Mouse (Mus musculus): Measurements from ENCODE around the gene Osbpl10.
"Not testable (repeated sequence)": the region's sequence is repeated elsewhere in the genome, so short reads cannot be mapped to it uniquely, and the experiment has no call there.

Osbpl10 gene

DNA sequence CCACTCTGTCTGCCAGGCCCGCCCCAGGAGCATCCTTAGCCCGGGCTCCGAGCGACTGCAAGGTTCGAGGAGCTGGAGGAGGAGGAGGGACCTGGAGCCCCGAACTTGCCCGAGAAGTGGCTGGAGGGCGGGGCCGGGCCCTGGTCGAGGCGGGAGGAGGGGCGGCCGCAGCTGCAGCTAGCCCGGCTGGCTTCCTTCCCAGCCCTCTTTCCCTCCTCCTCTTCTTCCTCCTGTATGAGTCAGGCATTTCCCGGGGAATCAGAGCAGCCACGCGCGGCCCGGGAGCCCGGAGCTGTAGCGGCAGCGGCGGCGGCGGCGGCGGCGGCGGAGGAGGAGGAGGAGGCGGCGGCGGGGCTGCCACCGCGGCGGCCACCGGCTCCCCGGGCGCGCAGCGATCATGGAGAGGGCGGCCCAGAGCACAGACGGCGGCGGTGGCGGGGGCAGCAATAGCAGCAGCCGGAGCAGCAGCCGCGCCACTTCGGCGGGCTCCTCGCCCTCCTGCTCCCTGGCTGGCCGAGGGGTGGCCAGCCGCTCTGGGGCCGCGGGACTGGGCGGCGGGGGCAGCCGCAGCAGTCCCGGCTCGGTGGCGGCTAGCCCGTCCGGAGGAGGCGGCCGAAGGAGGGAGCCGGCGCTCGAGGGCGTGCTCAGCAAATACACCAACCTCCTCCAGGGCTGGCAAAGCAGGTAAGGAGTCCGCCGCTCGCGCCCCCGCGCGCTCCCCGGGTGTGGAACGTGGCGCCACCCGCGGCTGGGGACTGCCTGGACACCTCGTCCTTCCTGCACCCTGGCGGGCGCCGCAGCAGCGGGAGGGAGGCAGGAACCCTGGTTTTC is at the start of gene Osbpl10:
Gene Osbpl10 (plus strand): TSS at position 289 of the 831 bp plus-strand sequence.
- DNase-seq (ENCODE audit: low spot score in 2 of 2), result peak; percentile 73 to 84

DNA sequence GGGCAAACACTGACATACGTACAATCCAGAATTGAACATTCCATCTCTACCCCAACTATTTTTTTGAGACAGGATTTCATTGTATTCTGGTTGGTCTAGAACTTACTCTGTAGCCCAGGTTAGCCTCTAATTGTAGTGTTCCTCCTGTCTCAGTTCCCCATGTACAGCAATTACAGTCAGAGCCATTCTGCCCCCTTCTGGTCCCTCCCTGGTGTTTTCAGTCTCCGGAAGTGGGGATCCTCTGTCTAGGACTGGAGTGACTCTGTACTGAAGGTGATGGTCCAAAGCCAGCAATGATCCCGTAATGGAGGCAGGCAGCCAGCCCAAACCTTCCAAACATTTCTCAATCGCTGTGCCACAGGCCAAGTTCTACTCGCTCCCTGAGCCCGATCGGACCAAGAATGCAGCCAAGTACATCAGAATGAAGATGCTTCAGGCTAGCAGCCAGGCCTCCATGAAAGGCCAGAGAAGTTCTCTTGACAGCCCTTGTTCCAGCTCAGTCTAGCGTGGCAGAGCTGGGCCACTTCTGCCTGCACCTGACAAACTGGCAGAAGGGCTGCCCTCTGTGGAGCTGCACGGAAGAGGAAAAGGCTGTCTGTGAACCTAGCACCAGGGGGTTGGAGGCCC is 47.8 kb upstream of the Osbpl10 start:
- peak; percentile 61 to 73 for DNase-seq (ENCODE audit: low spot score in 2 of 2)

DNA sequence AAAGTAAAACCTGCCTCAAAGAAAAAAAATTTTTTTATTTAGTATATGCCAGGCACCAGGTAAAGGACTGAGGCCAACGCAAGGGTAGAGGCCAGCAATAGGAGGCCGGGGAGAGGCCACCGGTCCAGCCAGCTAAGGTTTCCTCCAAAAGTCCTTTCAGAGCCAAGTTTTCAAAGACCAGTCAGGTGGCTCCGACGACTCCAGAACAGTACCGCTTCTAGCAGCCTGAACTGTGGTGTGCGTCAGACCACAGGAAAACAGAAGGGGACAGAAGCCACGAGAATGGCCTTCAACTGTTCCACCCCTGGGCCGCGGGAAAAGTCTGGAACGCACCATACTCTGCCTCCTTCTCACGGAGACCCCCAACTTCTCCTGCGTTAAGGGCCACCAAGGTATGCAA is 45.8 kb upstream of the Osbpl10 start:
- no peak for DNase-seq (ENCODE audit: low spot score in 2 of 2)

DNA sequence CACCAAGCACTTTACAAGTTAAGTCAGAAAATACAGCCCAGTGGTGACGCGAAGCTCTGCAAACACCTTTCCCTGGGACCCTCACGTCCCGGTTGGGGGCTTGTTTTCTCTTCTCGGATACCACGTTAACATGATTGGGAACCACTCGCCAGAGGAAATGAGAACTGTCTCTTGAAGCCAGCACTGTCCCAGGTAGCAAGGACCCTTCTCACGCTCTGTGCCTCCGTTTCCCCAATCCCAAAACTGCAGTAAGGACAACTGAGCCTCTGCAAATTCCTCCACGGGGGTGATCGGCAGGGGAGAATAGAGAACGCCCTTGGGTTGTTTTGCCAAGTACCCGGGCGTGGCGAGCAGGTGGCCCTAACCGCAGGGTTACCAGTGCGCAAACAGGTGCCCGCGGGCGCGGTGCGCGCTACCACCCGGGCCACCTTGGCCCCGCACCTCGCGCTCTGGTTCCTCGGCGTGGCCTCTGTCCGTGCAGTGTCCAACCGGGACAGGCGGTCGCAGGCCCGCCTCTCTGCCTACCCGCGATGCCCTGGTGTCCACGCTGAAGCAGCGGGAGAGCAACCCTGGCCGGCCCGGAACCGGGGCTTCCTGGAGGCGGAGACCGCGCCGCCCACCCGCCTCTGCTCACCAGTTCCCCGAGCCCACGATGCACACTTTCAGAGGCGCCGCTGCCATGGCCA is 45.2 kb upstream of the Osbpl10 start:
- DNase-seq (ENCODE audit: low spot score in 2 of 2), result no peak

DNA sequence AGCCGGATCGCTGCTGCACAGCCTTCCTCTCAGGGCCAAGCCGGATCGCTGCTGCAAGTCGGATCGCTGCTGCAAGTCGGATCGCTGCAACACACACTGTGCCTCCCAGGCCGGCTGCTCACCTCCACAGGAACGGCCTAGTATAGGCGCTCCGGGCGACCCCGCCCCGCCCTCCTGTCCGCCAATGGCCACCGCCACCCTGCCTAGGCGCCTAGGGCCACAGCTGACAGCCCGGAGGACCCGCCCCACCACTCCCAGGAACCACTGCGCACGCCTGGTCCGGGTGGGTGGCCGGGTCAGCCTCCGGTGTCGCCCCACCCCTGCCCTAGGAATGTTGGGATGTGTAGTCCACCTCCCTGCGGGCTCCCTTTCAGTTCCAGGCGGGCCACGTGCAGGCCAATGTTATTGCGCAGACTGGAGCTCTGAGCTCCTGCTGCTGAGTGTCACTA is 44.6 kb upstream of the Osbpl10 start, which contains the start of gene Gpd1l:
Gene Gpd1l (minus strand): TSS at position 265 of the 449 bp plus-strand sequence.
- peak; percentile 94 to 96 for DNase-seq (ENCODE audit: low spot score in 2 of 2)

DNA sequence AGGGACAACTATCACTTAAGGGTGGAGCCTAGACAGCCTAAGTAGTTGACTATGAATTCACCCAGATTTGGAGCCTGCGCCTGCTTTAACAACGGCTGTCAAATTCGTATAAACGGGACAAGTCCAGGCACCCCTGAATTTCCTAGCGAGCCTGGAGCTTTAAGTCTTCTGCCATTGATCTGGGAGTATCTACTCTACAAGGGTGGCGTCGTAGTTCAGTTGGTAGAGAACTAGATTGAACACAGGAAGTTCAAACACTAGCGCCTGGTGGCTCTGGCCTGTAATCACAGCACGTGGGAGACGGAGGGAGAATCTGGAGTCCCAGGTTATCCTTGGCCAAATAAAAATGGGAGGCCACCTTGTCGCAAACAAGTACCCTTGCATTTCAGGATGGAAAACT is 44.1 kb upstream of the Osbpl10 start:
- no peak for DNase-seq (ENCODE audit: low spot score in 2 of 2)

DNA sequence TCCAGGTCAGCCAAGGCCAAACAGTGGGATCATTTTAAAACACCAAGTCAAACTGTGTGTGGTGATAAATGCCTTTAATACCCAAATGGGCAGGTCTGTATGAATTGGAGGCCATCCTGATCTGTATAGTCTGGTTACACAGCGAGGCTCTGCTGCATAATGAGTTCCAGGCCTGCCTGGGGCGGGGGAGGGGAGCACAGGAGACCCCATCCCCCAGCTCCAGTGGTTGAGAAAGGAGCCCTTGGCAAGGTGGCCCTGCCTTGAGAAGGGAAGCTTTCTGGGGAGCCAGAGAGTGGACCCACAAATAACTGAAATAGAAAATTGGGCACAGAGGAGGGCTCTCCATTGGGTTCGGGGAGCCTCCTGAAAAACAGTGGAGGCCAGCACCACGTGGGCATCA is 43.0 kb upstream of the Osbpl10 start:
- DNase-seq (ENCODE audit: low spot score in 2 of 2), result no peak

DNA sequence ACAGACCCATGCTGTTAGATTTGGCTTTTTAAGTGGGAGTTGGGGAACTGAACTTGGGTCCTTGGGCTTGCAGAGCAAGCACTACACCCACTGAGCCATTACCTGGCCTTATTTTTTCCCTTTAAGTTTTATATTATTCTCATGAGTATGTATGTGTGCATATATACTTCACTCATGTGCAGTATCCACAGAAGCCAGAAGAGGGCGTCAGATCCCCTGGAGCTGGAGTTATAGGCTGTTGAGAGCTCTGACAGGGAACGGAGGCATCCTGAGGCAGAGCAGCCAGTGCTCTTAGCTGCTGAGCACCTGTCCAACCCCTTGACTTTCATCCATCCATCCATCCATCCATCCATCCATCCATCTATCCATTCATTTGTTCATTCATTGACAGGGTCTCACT is 41.7 kb upstream of the Osbpl10 start:
- DNase-seq (ENCODE audit: low spot score in 2 of 2), result no peak

DNA sequence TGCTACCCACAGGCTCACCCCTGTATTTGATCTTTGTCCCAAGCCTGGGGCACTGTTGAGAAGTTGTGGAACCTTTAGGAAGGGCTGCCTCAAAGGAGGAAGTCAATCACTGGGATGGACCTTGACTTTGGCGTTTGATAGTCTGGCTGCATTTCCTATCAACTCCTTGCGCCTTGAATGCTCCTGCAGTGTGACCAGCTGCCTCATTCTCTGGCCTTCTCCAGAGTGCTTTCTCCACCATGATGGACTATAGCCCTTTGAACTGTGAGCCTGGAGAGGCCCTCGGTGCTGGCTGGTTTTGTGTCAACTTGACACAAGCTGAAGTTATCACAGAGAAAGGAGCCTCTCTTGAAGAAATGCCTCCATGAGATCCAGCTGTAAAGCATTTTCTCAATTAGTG is 33.7 kb upstream of the Osbpl10 start:
- no peak for DNase-seq (ENCODE audit: low spot score in 2 of 2)

DNA sequence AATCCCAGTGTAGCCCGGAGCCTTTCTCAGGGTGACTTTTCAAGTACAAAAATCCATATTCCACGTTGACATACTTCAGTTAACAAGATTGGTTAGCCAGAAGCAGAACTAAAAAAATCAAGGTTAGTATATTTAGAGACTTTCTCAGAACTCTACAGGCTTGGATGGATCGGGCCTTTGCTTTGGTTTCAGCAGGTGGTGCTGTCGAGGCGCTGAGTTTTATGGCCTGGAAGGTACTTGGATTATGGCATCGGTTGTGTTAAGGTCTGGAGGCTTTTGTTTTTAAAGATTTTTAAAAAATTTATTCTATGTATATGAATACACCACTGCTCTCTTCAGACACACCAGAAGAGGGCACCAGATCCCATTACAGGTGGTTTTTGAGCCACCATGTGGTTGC is 32.8 kb upstream of the Osbpl10 start:
- no peak for DNase-seq (ENCODE audit: low spot score in 2 of 2)

DNA sequence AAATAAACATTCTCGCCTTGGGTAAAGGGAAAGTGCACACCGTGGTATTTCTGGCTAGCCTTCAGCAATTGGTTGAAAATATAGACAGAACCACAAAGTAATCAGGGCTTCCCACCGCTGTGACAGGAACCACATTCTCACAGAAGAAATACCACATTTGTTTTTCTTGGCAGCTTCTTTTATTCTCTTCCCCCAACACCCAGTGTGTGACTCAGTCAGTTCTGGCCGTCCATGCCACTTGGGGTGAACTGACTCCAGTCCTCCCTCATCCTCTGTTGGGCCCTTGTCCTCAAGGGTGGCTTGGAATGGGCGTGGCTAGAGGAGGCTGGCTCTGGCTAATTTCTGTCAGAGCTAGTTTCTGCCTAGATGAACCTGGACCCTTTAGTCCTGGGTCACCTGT is 30.0 kb upstream of the Osbpl10 start:
- no peak for DNase-seq (ENCODE audit: low spot score in 2 of 2)

DNA sequence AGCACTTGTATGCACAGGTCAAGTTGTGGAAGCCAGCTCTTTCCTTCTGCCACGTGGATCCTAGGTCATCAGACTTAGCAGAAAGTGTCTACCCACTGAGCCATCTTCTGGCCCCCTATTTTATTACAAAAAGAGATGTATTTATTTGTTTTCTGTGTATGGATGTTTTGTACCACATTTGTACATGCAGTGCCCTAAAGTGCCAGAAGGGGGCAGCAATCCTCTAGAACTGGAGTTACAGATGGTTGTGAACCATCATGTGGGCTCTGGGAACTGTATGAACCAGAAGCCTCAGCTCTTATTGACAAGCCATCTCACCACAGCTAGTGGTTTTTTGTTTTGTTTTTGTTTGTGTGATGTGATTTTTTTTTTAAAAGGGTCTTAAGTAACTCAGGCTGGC is 25.5 kb upstream of the Osbpl10 start:
- DNase-seq (ENCODE audit: low spot score in 2 of 2), result no peak

DNA sequence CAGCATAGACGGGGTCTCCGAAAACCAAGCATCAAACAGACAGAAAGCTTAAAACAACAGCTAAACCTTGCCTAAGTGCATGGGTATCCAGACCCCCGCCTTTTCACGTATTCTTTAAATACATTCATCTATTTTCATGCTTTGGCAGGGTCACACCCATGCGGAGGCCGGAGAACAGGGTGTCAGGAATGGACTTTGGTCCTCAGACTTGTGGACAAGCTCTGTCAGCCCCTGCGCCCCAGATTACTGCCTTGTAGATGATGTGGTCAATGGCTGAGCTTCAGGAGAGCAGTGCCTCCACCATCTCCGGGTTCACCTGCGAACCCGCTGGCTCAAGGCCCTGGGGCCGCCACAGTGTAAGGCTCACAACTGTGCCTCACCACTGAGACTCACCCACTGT is 23.0 kb upstream of the Osbpl10 start:
- no peak for DNase-seq (ENCODE audit: low spot score in 2 of 2)

DNA sequence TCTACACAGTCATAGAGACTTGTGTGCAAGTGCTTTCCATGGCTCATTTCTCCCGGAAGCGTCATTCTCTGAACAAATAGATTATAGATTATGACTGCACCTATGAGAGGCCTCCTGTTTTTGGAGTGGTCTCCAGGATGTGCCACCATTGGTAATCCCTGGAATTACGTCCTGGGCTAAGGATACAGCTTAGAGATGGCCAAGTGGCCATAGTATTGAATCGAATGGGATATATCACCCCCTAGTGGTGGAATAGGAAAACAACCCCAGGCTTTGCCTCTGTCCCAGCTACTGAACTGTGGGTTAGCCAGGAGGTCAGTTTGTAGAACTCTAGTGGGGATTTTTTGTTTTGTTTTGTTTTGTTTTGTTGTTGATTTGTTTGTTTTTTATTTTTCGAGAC is 21.4 kb upstream of the Osbpl10 start:
- DNase-seq (ENCODE audit: low spot score in 2 of 2), result no peak

DNA sequence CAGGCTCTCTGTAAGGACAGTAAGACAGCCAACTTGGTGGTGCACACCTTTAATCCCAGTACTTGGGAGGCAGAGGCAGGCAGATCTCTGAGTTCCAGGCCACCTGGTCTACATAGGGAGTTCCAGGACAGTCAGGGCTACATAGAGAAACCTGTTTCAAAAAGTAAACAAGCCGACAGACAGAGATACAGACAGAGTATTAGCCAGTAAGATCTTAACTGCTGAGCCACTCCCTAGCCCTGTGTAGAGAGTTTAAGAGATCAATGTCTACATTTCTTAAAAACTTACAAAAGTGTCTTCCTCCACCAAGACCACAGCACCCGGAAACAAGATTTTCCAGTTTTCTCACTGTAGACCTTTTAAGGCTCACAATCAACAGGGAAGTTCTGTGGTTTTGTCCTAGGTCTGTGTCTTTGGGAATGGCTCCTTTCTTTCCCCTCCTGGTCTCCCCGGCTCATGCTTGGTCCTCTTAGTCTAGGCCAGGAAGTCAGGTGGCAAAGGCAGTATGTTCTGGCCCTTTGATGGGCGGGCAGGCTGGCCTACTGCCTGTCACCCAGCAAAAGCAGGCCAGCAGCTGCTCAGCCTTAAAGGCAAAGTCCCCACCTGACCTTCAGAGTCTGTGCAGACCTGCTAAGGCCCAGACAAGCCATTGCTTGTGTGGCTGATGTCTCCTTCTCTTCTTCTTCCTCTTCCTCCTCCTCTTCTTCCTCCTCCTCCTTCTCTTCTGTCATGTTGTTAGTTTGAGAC is 18.2 kb upstream of the Osbpl10 start:
- DNase-seq (ENCODE audit: low spot score in 2 of 2), result no peak

DNA sequence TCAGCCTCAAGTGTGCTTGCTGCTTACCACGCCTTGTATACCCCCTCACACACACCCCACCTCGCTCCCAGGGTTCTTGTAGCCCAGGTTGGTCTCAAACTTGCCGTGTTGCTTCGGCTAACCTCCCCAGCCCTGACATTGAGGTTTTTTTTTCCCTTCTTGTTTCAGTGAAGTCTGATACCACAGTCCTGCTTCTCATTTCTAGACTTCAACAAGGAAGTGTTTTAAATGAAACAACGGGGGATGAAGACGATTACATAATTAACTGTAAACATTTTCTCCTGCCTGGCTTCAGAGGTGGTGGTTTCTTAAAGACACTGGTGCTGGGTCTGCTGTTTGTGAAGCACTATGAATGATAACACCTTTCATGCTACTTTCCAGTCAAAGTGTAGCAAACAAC is 17.5 kb upstream of the Osbpl10 start:
- DNase-seq (ENCODE audit: low spot score in 2 of 2), result no peak

DNA sequence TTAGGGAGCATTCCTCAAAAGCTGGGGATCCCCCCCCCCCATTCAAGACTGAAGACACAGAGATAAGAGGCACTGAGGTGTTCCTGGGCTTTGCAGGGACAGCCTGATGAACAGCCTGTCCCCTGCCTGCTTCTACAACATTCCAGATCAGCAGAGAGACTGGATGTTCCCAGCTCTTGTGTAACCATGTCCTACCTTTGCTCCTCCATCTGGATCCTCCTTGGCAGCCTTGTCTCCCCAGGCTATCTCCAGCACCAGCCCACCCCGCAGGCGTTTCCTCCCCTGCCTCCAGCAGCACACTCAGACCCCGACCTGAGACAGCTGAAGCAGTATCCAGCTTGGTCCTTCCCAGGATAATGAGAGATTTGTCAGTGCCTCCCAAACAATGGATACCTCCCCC is 14.3 kb upstream of the Osbpl10 start:
- DNase-seq (ENCODE audit: low spot score in 2 of 2), result no peak

DNA sequence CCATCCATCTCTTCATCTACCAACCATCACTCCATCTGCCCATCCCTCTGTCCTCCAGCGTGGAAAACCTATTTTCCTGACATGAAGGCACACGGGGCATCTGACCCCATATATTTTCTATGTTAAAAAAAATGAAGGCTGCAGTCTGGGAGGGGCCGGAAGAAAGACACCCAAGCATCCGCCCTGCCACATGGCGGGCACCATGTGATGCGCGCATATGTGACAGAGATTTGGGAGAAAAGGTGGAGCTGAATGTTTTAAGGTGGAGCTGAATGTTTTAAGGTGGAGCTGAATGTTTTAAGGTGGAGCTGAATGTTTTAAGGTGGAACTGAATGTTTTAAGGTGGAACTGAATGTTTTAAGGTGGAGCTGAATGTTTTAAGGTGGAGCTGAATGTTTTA is 12.1 kb upstream of the Osbpl10 start:
- DNase-seq (ENCODE audit: low spot score in 2 of 2), result not testable (repeated sequence)

DNA sequence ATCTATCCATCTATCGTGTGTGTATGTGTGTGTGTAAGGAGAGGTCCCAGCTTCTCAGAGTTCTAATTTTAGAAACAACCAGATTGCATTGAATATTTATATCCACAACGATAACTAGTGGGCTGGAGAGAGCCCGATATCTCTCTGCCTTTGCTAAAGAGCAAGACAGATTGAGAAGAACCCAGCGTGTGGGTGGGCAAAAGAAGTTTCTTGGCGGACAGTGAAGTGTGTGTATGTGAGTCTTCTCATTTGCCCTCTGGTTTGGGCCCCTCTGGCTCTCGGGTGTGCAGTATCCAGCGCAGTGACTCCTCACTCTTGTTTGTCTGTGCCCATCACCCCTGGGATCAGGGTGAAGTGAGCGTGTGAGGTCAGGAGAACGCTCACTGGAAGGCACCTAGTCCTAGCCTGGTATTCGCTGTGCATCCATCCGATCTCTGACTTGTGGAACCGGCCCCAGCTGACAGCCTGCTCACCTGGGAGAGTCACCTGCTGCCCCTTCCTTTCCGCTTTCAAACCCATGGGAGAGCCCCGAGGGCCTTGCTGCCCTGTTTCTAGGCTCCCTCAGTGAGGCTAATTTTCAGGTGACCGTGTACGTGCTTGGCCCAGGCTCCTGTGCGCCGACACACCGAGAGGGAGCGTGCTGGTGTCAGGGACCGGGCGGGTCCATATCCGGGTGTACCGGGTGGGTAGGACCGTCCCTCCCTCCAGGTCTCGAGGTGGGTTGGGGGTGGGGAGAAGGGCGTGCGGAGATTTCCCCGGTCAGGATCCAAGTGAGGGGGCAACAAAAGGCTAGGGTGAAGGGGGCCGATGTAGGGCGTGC is 698 bp upstream of the Osbpl10 start:
- no peak for DNase-seq (ENCODE audit: low spot score in 2 of 2)

DNA sequence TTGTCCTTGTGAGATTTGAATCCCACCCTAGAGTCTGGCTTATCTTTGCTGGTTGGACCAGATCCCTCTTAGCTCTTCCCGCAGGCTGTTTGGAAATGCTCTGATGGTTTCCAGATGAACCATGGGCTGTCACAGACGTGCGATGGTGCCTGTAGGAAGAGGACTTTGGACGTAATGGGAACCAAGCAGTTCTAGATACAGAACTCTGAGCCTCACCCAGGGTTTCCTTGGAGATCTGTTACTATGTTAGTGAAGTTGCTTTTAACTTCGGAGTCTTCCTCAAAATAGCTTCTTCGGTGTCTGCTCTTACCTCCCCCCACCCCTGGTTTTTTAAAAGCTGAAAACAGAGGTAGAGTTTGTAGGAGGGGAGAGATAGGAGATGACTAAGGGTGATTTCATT is 1.6 kb downstream of the Osbpl10 start:
- DNase-seq (ENCODE audit: low spot score in 2 of 2), result no peak

DNA sequence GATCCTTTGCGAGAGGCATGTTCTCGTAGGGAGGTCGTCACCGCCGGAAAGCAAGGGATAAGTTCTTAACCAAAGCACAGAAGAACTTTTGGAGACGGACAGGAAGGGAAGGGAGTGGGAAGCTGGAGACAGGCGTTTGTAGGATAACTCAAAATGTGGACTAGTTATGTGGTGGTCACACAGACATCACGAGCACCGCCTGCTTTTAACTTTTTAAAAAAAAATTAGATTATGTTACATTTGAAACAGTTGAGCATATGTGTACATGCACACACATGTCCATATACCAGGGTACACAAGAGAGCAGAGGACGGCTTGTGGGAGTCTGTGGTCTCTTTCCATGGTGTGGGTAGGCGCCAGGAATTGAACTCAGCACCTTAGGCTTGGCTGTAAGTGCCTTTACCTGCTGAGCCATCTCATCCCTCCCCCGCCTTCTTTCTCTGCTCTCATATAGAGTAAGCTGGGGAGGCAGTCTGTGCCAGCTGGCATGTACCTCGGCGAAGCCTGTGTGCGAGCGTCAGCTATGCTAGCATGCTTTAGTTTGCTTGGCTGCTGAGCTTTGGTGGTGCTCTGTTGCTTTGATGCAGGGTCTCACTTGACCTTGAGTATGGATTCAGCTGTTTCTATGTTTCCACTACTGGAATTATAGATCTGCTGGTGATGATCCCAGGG is 4.5 kb downstream of the Osbpl10 start, which contains the start of gene Rps27rt:
Gene Rps27rt (minus strand): TSS at position 51 of the 672 bp plus-strand sequence.
- no peak for DNase-seq (ENCODE audit: low spot score in 2 of 2)
